ENCODE assay signal across 23 mouse cellular contexts in genomic region chr8:13039054-13039453, GRCm38 (mm10). TPM values are rescaled to one million over a fixed set of nuclear protein-coding genes. Genes with fewer than 3 reads are reported as not detected.
DNase-seq lines count a peak whose midpoint lies in the region; ATAC-seq lines count a peak whose summit lies in the region.
"Had no signal": no experiment of that assay in that cellular context is flagged by ENCODE, and none has a peak within 500 bp of the region (broad histone marks: within the 10 kb centered on the region; RNA-seq: fewer than 3 reads in every experiment).

No protein-coding gene starts in this region.

- H3K27ac ChIP-seq in liver, embryonic 11.5 days (ENCODE audit: low read depth, low read length), result no peak overlapping the region; the same call in 1 of the 2 replicates
- H3K27ac ChIP-seq in limb, embryonic 10.5 days, result no peak overlapping the region
- H3K27ac ChIP-seq: embryonic facial prominence, embryonic 13.5 days; hindbrain, embryonic 14.5 days had no signal

- DNase-seq in liver, embryonic 11.5 days (ENCODE audit: low spot score), result no peak
- peak; percentile 13 for DNase-seq in lung, postnatal 10 days
- peak; percentile 60 to 65 for DNase-seq in monocyte, adult 2 months (ENCODE audit: low read depth in 1 of 2, low spot score in 2 of 2)
- no peak for DNase-seq in thymus, postnatal 10 days (ENCODE audit: low spot score in 2 of 2)
- no peak for DNase-seq in limb, embryonic 10.5 days (ENCODE audit: low spot score)
- DNase-seq in frontal cortex, postnatal 25 days (ENCODE audit: low spot score in 2 of 2), result no peak
- DNase-seq: adrenal gland, postnatal 10 days; cerebellum, postnatal 10 days; forebrain, postnatal 0 days; kidney, adult 8-10 months; kidney, postnatal 36 days; layer of hippocampus, adult 9-11 months; right cerebral cortex, postnatal 4 days had no signal

- no peaks in the 10 kb centered on the region for H3K27me3 ChIP-seq in liver, embryonic 11.5 days (replicated peaks; ENCODE audit: control insufficient read depth, insufficient read depth, low read length)
- no peaks in the 10 kb centered on the region for H3K27me3 ChIP-seq in limb, embryonic 10.5 days (ENCODE audit: low read depth, poor library complexity, severe bottlenecking)
- H3K27me3 ChIP-seq: embryonic facial prominence, embryonic 13.5 days had no signal

- peak; percentile 51 for ATAC-seq in common myeloid progenitor, adult 5-6 weeks (replicated peaks; ENCODE audit: low read depth, poor library complexity, severe bottlenecking)
- no peak for ATAC-seq in liver, embryonic 11.5 days (replicated peaks; ENCODE audit: low FRiP score)
- ATAC-seq: forebrain, postnatal 0 days; midbrain, embryonic 16.5 days had no signal

- H3K9ac ChIP-seq in liver, embryonic 11.5 days (ENCODE audit: low read depth, low read length), result 0 out of 2 replicates have a peak overlapping the region, but pooled peaks have one; percentile 22
- H3K9ac ChIP-seq: embryonic facial prominence, embryonic 13.5 days; forebrain, postnatal 0 days; hindbrain, embryonic 14.5 days had no signal

- H3K9me3 ChIP-seq in liver, embryonic 11.5 days (ENCODE audit: control insufficient read depth, low read length), result no peaks in the 10 kb centered on the region
- no peaks in the 10 kb centered on the region for H3K9me3 ChIP-seq in limb, embryonic 10.5 days (replicated peaks)
- H3K9me3 ChIP-seq: embryonic facial prominence, embryonic 13.5 days; heart, embryonic 10.5 days had no signal

- 73% methylated on average over 6 of the region's 6 CpGs for WGBS in liver, embryonic 11.5 days
- WGBS in limb, embryonic 10.5 days, result 90% methylated on average over 6 of the region's 6 CpGs

- H3K36me3 ChIP-seq in liver, embryonic 11.5 days (ENCODE audit: control insufficient read depth, insufficient read depth, low read length), result no peaks in the 10 kb centered on the region
- H3K36me3 ChIP-seq in limb, embryonic 10.5 days, result no peaks in the 10 kb centered on the region
- H3K36me3 ChIP-seq: embryonic facial prominence, embryonic 13.5 days; heart, embryonic 10.5 days had no signal

- no peak overlapping the region for H3K4me3 ChIP-seq in liver, embryonic 11.5 days (ENCODE audit: low read depth, low read length)
- no peak overlapping the region for H3K4me3 ChIP-seq in limb, embryonic 10.5 days
- H3K4me3 ChIP-seq: embryonic facial prominence, embryonic 13.5 days; heart, embryonic 10.5 days had no signal

- H3K4me2 ChIP-seq in liver, embryonic 11.5 days, result peak overlapping the region; percentile 59
- H3K4me2 ChIP-seq: embryonic facial prominence, embryonic 13.5 days; hindbrain, embryonic 14.5 days had no signal

- H3K4me1 ChIP-seq in liver, embryonic 11.5 days (replicated peaks; ENCODE audit: control insufficient read depth, insufficient read depth, low read length), result peaks cover 6% of the 10 kb centered on the region
- H3K4me1 ChIP-seq in limb, embryonic 10.5 days, result peaks cover 14% of the 10 kb centered on the region

RNA-seq across cellular contexts. Expression of gene F10, which starts 1.9 kb away (rescaled TPM):
- 3.1 and 5.8 TPM in 2 replicates for total RNA-seq in common myeloid progenitor, adult 5-6 weeks (2017)
- polyA plus RNA-seq in liver, embryonic 11.5 days (2014; fragmentation: Nextera tagmentation; extraction: Ambion mirVana), result 59.5 and 61.1 TPM in 2 replicates
- polyA plus RNA-seq in limb, embryonic 10.5 days (2016; fragmentation: Nextera tagmentation; extraction: Ambion mirVana), result 0.53 and 0.64 TPM in 2 replicates
- total RNA-seq: left cerebral cortex, adult 8-10 months had no signal

RNA-seq across cellular contexts. Expression of gene F7, which starts 13.2 kb away (rescaled TPM):
- total RNA-seq in common myeloid progenitor, adult 5-6 weeks (2017), result not detected in 2 replicates
- polyA plus RNA-seq in liver, embryonic 11.5 days (2014; fragmentation: Nextera tagmentation; extraction: Ambion mirVana), result 2.9 and 3.8 TPM in 2 replicates
- not detected in 2 replicates for polyA plus RNA-seq in limb, embryonic 10.5 days (2016; fragmentation: Nextera tagmentation; extraction: Ambion mirVana)
- polyA plus RNA-seq: embryonic facial prominence, embryonic 13.5 days; heart, postnatal 0 days; hindbrain, embryonic 14.5 days; intestine, embryonic 14.5 days; midbrain, embryonic 16.5 days; thymus, postnatal 0 days had no signal

RNA-seq across cellular contexts. Expression of gene Proz, which starts 21.7 kb away (rescaled TPM):
- 0.23 TPM in 1 of 2 replicates, not detected in the other for total RNA-seq in common myeloid progenitor, adult 5-6 weeks (2017)
- 13.5 and 15.9 TPM in 2 replicates for polyA plus RNA-seq in liver, embryonic 11.5 days (2014; fragmentation: Nextera tagmentation; extraction: Ambion mirVana)
- 0.20 and 0.33 TPM in 2 replicates for polyA plus RNA-seq in limb, embryonic 10.5 days (2016; fragmentation: Nextera tagmentation; extraction: Ambion mirVana)
- total RNA-seq: gastrocnemius, adult 18-20 months; left cerebral cortex, adult 8-10 months had no signal

Comparison
In these comparisons a context has a peak if more than half of its experiments do, and no peak if none do; other contexts are left out.
1. DNase-seq: peak in lung, postnatal 10 days (single experiment) and monocyte, adult 2 months (2 of 2); none in liver, embryonic 11.5 days (single experiment), thymus, postnatal 10 days (0 of 2), limb, embryonic 10.5 days (single experiment) and frontal cortex, postnatal 25 days (0 of 2).
2. RNA of gene F10, which starts 1.9 kb away (polyA plus RNA-seq): 59.5 to 61.1 TPM in liver, embryonic 11.5 days; 0.53 to 0.64 TPM in limb, embryonic 10.5 days; every median in the first group is over 10 times any median in the second.
3. RNA of gene Proz, which starts 21.7 kb away (polyA plus RNA-seq): 13.5 to 15.9 TPM in liver, embryonic 11.5 days; 0.20 to 0.33 TPM in limb, embryonic 10.5 days; every median in the first group is over 10 times any median in the second.